Mouse (Mus musculus): ENCODE data around the gene Cst9. TPM values are rescaled to one million over a fixed set of nuclear protein-coding genes. Genes with fewer than 3 reads are reported as not detected.

The Cst9 gene
- total RNA-seq, 2 experiments from 2014 or later, result 2.3 to 4.0 TPM

DNA sequence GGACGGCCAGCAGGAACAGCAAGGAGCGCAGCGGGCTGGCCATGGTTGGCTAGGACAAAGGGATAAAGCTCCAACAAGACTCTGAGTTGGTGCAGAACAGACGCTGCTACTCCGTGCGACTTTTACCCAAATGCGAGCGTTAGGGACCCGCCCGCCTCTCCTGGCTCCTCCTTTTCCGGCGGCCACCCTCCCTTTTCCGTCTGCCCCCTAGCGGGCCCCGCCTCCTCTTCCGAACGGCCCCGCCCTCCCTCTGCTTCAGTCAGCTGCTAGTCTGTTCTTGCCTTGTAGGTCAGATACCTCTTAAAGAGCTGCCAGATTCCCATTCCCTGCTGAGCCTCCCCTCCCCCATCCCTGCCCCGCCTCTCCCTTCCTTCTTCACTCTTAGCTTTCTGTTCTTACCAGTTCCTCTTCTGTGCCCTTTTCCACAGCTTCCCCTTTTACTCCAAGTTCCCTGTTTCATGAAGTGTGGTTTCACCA, 40.4 kb downstream of the Cst9 start, which contains the start of gene Cst3:
Cst3 (minus strand) TSS at position 358 of the 477 bp plus-strand sequence.
- DNase-seq, result peak; percentile 96 to 97
- intact Hi-C loops (cut with DNase I), result loop anchor here (2.0 to 10.0 kb wide), 2 partner anchors 25 to 191 kb away; partner anchors contain the start of gene Gzf1

GRCm38 (mm10) chr2:148877016-148877770, 42.2 kb downstream of the Cst9 start:
- intact Hi-C loops (cut with DNase I), result loop anchor here (10.0 kb wide), 1 partner anchor 192 kb away; the partner anchor contains the start of gene Gzf1
- DNase-seq, result peak; percentile 60 to 69

- peak in 1 of 2 experiments; percentile 43 for DNase-seq
These were observed 43.7 kb downstream of the Cst9 start for GRCm38 (mm10) chr2:148878641-148879130.

DNA sequence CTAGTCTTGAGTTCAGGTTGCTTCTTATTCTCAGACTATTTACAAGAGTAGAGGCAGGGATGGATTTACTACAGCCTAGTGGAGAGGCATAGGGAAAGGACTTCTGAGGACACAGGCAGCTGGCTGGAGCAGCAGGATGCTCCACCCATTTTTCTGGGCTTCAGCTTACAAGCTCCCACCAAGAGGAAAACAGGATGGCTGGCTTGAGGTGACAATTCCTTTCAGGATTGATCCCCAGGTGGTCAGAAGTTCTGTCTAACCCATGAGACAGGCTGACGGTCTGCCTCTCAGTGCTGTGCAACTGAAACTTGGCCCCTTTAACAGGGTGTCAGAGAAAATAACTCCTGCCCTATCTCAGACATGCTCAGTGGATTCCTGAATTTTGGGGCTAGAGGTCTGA, 44.3 kb downstream of the Cst9 start:
- peak; percentile 70 to 73 for DNase-seq
- intact Hi-C loops (cut with DNase I), result loop anchor here (10.0 kb wide), 1 partner anchor 194 kb away; the partner anchor contains the start of gene Gzf1

More at GRCm38 (mm10) chr2:148878641-148879130, 43.7 kb downstream of the Cst9 start:
- intact Hi-C loops (cut with DNase I), result loop anchor here (10.0 kb wide), 1 partner anchor 194 kb away; the partner anchor contains the start of gene Gzf1

GRCm38 (mm10) chr2:148884738-148885137, 49.8 kb downstream of the Cst9 start:
- peak in 1 of 2 experiments; percentile 48 for DNase-seq

More at GRCm38 (mm10) chr2:148884738-148885137, 49.8 kb downstream of the Cst9 start:
- intact Hi-C loops (cut with DNase I), result no loop called here

Other genes starting within 250 kb of the Cst9 start
- 10 to 100 TPM in 1 of 2 experiments, 1 to 10 TPM in 1; 9.4 to 14.2 TPM for gene Nxt1, start 162.5 kb upstream of the Cst9 start, total RNA-seq (2021)
- gene Gzf1, start 154.1 kb upstream of the Cst9 start, total RNA-seq (2021), result 10 to 100 TPM; 21.5 to 22.2 TPM
- 1 to 10 TPM; 2.1 to 2.5 TPM for gene Napb, start 102.7 kb upstream of the Cst9 start, total RNA-seq (2021)
- not detected for gene Cstl1, start 84.8 kb upstream of the Cst9 start, total RNA-seq (2021)
- not detected for gene Cst11, start 63.6 kb upstream of the Cst9 start, total RNA-seq (2021)
- gene 8030411F24Rik, start 53.1 kb upstream of the Cst9 start, total RNA-seq (2021), result not detected
- 1 to 10 TPM; 1.1 to 1.4 TPM for gene Cst12, start 45.8 kb upstream of the Cst9 start, total RNA-seq (2021)
- not detected for gene Cst8, start 36.4 kb upstream of the Cst9 start, total RNA-seq (2021)
- not detected for gene Cst13, start 15.1 kb upstream of the Cst9 start, total RNA-seq (2021)
- gene 9230104L09Rik, start 29.9 kb downstream of the Cst9 start, total RNA-seq (2021), result under 1 TPM in 1 of 2 experiments, not detected in 1; 0.43 TPM
- 100 to 1,000 TPM; 775 to 820 TPM for gene Cst3, start 40.5 kb downstream of the Cst9 start, total RNA-seq (2021)
- gene Gm1330, start 168.1 kb downstream of the Cst9 start, total RNA-seq (2021), result not detected
- not detected for gene Gm10750, start 182.1 kb downstream of the Cst9 start, total RNA-seq (2021)

All from heart, postnatal 10 days (tissue).